Mouse (Mus musculus) spleen, adult 2 months (tissue): ENCODE measurements around the gene Tnfrsf18. TPM values are rescaled to one million over a fixed set of nuclear protein-coding genes. Genes with fewer than 3 reads are reported as not detected.
A peak's percentile ranks its signal among the peaks of the same experiment; 100 is the strongest.

Experiments used
- DNase-seq, 2 experiments: peaks; one replicate each; pipeline versions ENCODE4 v3.0.0 to v3.0.0-alpha.2; 2012 to 2021; ENCODE audit warnings: low spot score in 2 of 2, low read depth in 1 of 2
- H3K27ac ChIP-seq: fragments of 200-500 bp; 2 replicates; pipeline ENCODE4 v1.5.1; 2012; ENCODE audit warnings: low read length, inconsistent platforms; ENCODE audit not compliant: insufficient read depth
- H3K27me3 ChIP-seq: fragments of 200-500 bp; 2 replicates; pipeline ENCODE4 v1.6.1; 2012; ENCODE audit warnings: mild to moderate bottlenecking, moderate library complexity, low read length, inconsistent platforms; ENCODE audit not compliant: control insufficient read depth, insufficient read depth
- H3K36me3 ChIP-seq: fragments of 200-500 bp; 2 replicates; pipeline ENCODE4 v1.6.1; 2012; ENCODE audit warnings: mild to moderate bottlenecking, low read length, inconsistent platforms; ENCODE audit not compliant: control insufficient read depth, insufficient read depth
- H3K4me1 ChIP-seq: fragments of 200-500 bp; 2 replicates; pipeline ENCODE4 v1.6.1; 2011; ENCODE audit warnings: inconsistent platforms; ENCODE audit not compliant: control insufficient read depth, insufficient read depth, insufficient read length
- H3K4me3 ChIP-seq: fragments of 200-500 bp; 2 replicates; pipeline ENCODE4 v1.5.1; 2011; ENCODE audit warnings: mild to moderate bottlenecking, inconsistent platforms; ENCODE audit not compliant: insufficient read depth, insufficient read length; ENCODE audit errors: extremely low read depth
- CTCF ChIP-seq: fragments of 200-500 bp; IDR thresholded peaks from 2 replicates; pipeline ENCODE4 v1.5.1; 2011; ENCODE audit warnings: mild to moderate bottlenecking, inconsistent platforms; ENCODE audit not compliant: insufficient read depth, insufficient read length, insufficient replicate concordance; ENCODE audit errors: extremely low read depth
- POLR2A ChIP-seq: fragments of 200-500 bp; IDR thresholded peaks from 2 replicates; pipeline ENCODE4 v1.6.1; 2011; ENCODE audit warnings: low read depth, low read length, inconsistent platforms
- WGBS: fragments of 180-500 bp; shearing (Covaris S2); methylation state at CpG from one replicate; pipeline ENCODE4 v1.1.7; 2018; 5-methylcytosine and 5-hydroxymethylcytosine counted together
- polyA plus RNA-seq: library from polyadenylated mRNA; depleted of rRNA; stranded (reverse); fragments of >200 nt; gene quantifications from 2 replicates; pipeline ENCODE4 v1.2.3, GENCODE M21; 2012

Gene Tnfrsf18
- polyA plus RNA-seq, 1 experiment = 29.9 TPM

- no peak for TF ChIP-seq POLR2A
- no peak for TF ChIP-seq CTCF
- Histone ChIP-seq H3K36me3 (no peaks in the 10 kb centered on the region; the same call in 1 of the 2 replicates), H3K4me1 (peaks cover 11% of the 10 kb centered on the region; the same call in 1 of the 2 replicates), H3K4me3 (no peak overlapping the region), H3K27ac (peak overlapping the region; percentile 89), H3K27me3 (no peaks in the 10 kb centered on the region)
- DNase-seq = no peak
- WGBS = 52% methylated on average over 3 of the region's 3 CpGs
These were observed 4.6 kb upstream of the Tnfrsf18 start for GRCm38 (mm10) chr4:156021381-156021780.

GRCm38 (mm10) chr4:156021942-156022419 is 4.0 kb upstream of the Tnfrsf18 start:
- H3K4me3 ChIP-seq = no peak overlapping the region
- WGBS = 44% methylated on average over 9 of the region's 9 CpGs

GRCm38 (mm10) chr4:156023520-156023919 is 2.4 kb upstream of the Tnfrsf18 start:
- H3K27me3 ChIP-seq = no peaks in the 10 kb centered on the region
- H3K36me3 ChIP-seq = no peaks in the 10 kb centered on the region; the same call in 1 of the 2 replicates
- DNase-seq = no peak
- peaks cover 14% of the 10 kb centered on the region; the same call in 1 of the 2 replicates for H3K4me1 ChIP-seq
- H3K4me3 ChIP-seq = no peak overlapping the region
- no peak for TF ChIP-seq CTCF
- no peak for TF ChIP-seq POLR2A
- 86% methylated on average over 9 of the region's 9 CpGs for whole genome bisulfite sequencing
- H3K27ac ChIP-seq = no peak overlapping the region

More at GRCm38 (mm10) chr4:156021942-156022419, 4.0 kb upstream of the Tnfrsf18 start:
- peak in 1 of 2 experiments; percentile 63 for DNase-seq
- Histone ChIP-seq H3K27ac (peak overlapping the region; percentile 89), H3K27me3 (no peaks in the 10 kb centered on the region), H3K36me3 (no peaks in the 10 kb centered on the region), H3K4me1 (peaks cover 14% of the 10 kb centered on the region; the same call in 1 of the 2 replicates)
- TF ChIP-seq CTCF (no peak), POLR2A (no peak; the same call in 1 of the 2 replicates)

GRCm38 (mm10) chr4:156024184-156024583 is 1.8 kb upstream of the Tnfrsf18 start:
- no peak for DNase-seq
- Histone ChIP-seq H3K36me3 (no peaks in the 10 kb centered on the region; the same call in 1 of the 2 replicates), H3K27me3 (no peaks in the 10 kb centered on the region), H3K4me3 (no peak overlapping the region), H3K4me1 (peaks cover 14% of the 10 kb centered on the region; the same call in 1 of the 2 replicates), H3K27ac (no peak overlapping the region)
- WGBS = 91% methylated on average over 7 of the region's 7 CpGs
- TF ChIP-seq POLR2A (no peak), CTCF (no peak)

GRCm38 (mm10) chr4:156028580-156028979 is 2.6 kb downstream of the Tnfrsf18 start:
- TF ChIP-seq CTCF (no peak), POLR2A (no peak)
- Histone ChIP-seq H3K27me3 (no peaks in the 10 kb centered on the region), H3K4me3 (no peak overlapping the region), H3K4me1 (peaks cover 37% of the 10 kb centered on the region; the same call in 1 of the 2 replicates), H3K27ac (no peak overlapping the region), H3K36me3 (no peaks in the 10 kb centered on the region; the same call in 1 of the 2 replicates)
- DNase-seq = no peak
- WGBS = 90% methylated on average over 7 of the region's 7 CpGs

GRCm38 (mm10) chr4:156030651-156031118 is 4.7 kb downstream of the Tnfrsf18 start:
- DNase-seq = no peak
- peaks cover 34% of the 10 kb centered on the region; the same call in 1 of the 2 replicates for H3K4me1 ChIP-seq
- H3K4me3 ChIP-seq = peak overlapping the region; percentile 43; the same call in 1 of the 2 replicates
- H3K27me3 ChIP-seq = peaks cover 3% of the 10 kb centered on the region
- no peaks in the 10 kb centered on the region; the same call in 1 of the 2 replicates for H3K36me3 ChIP-seq
- peak overlapping the region; percentile 83 for H3K27ac ChIP-seq
- no peak for TF ChIP-seq POLR2A
- no peak for TF ChIP-seq CTCF
- 52% methylated on average over 9 of the region's 9 CpGs for WGBS

GRCm38 (mm10) chr4:156031255-156031592 is 5.3 kb downstream of the Tnfrsf18 start:
- Histone ChIP-seq H3K4me1 (peaks cover 30% of the 10 kb centered on the region; the same call in 1 of the 2 replicates), H3K27ac (peak overlapping the region; percentile 83), H3K36me3 (no peaks in the 10 kb centered on the region; the same call in 1 of the 2 replicates), H3K27me3 (peaks cover 3% of the 10 kb centered on the region), H3K4me3 (peak overlapping the region; percentile 43; the same call in 1 of the 2 replicates)
- no peak for TF ChIP-seq CTCF
- 51% methylated on average over 7 of the region's 7 CpGs for WGBS
- no peak for DNase-seq
